9 mouse cellular contexts compared by ENCODE assay signal in genomic region chr8:117260930-117261475, GRCm38 (mm10). TPM values are rescaled to one million over a fixed set of nuclear protein-coding genes. Genes with fewer than 3 reads are reported as not detected.
DNase-seq lines count a peak whose midpoint lies in the region; ATAC-seq lines count a peak whose summit lies in the region.
"Had no signal": no experiment of that assay in that cellular context is flagged by ENCODE, and none has a peak within 500 bp of the region (broad histone marks: within the 10 kb centered on the region; RNA-seq: fewer than 3 reads in every experiment).

No protein-coding gene starts in this region.

- H3K36me3 ChIP-seq in limb, embryonic 15.5 days, result no peaks in the 10 kb centered on the region
- H3K36me3 ChIP-seq in stomach, embryonic 16.5 days (ENCODE audit: control insufficient read depth, insufficient read depth, low read length), result no peaks in the 10 kb centered on the region

- H3K9me3 ChIP-seq in limb, embryonic 15.5 days, result no peaks in the 10 kb centered on the region
- H3K9me3 ChIP-seq in stomach, embryonic 16.5 days (replicated peaks; ENCODE audit: control insufficient read depth, low read length), result no peaks in the 10 kb centered on the region

- H3K27ac ChIP-seq in limb, embryonic 15.5 days, result no peak overlapping the region
- 0 out of 2 replicates have a peak overlapping the region, but pooled peaks have one; percentile 29 for H3K27ac ChIP-seq in stomach, embryonic 16.5 days (ENCODE audit: low read length)

- no peaks in the 10 kb centered on the region for H3K27me3 ChIP-seq in limb, embryonic 15.5 days
- H3K27me3 ChIP-seq in stomach, embryonic 16.5 days (ENCODE audit: control insufficient read depth, insufficient read depth, low read length), result no peaks in the 10 kb centered on the region

- peak; percentile 53 for DNase-seq in embryo, embryonic 10 days (ENCODE audit: low spot score)
- no peak for DNase-seq in embryo, embryonic 9.5 days (ENCODE audit: extremely low spot score)
- peak; percentile 42 for DNase-seq in retina, postnatal 1 day
- DNase-seq in retina, embryonic 14.5 days (ENCODE audit: low spot score), result no peak
- DNase-seq in right cerebral cortex, postnatal 25 days, result no peak
- no peak for DNase-seq in MN1 (ENCODE audit: low spot score)
- DNase-seq: adrenal gland, adult 8-10 months had no signal

- no peak overlapping the region for H3K4me3 ChIP-seq in limb, embryonic 15.5 days
- H3K4me3 ChIP-seq in stomach, embryonic 16.5 days (replicated peaks; ENCODE audit: low read length), result peak overlapping the region; percentile 90

- WGBS in limb, embryonic 15.5 days, result 48% methylated on average over 14 of the region's 14 CpGs
- 39% methylated on average over 14 of the region's 14 CpGs for WGBS in stomach, embryonic 16.5 days

- H3K9ac ChIP-seq in limb, embryonic 15.5 days, result no peak overlapping the region
- H3K9ac ChIP-seq in stomach, embryonic 16.5 days (ENCODE audit: low read length), result peak overlapping the region; percentile 51

- H3K4me1 ChIP-seq in limb, embryonic 15.5 days, result peaks cover 46% of the 10 kb centered on the region
- H3K4me1 ChIP-seq in stomach, embryonic 16.5 days (ENCODE audit: control insufficient read depth, insufficient read depth, low read length), result peaks cover 61% of the 10 kb centered on the region

- ATAC-seq in limb, embryonic 15.5 days (ENCODE audit: insufficient number of reproducible peaks, low FRiP score, low TSS enrichment, low read depth), result no peak
- no peak for ATAC-seq in stomach, embryonic 16.5 days (ENCODE audit: insufficient read depth, low FRiP score)

- peak overlapping the region; percentile 15; the same call in 1 of the 2 replicates for H3K4me2 ChIP-seq in limb, embryonic 15.5 days
- H3K4me2 ChIP-seq in stomach, embryonic 16.5 days (ENCODE audit: low read depth, low read length), result peak overlapping the region; percentile 77

RNA-seq across cellular contexts. Expression of gene Cmip, which starts 4.1 kb away (rescaled TPM):
- polyA plus RNA-seq in limb, embryonic 15.5 days (2015; fragmentation: Nextera tagmentation; extraction: Ambion mirVana), result 18.8 and 20.7 TPM in 2 replicates
- polyA plus RNA-seq in stomach, embryonic 16.5 days (2015; fragmentation: Nextera tagmentation; extraction: Ambion mirVana), result 13.7 and 14.2 TPM in 2 replicates

Comparison
In these comparisons a context has a peak if more than half of its experiments do, and no peak if none do; other contexts are left out.
1. DNase-seq: peak in embryo, embryonic 10 days (single experiment) and retina, postnatal 1 day (single experiment); none in embryo, embryonic 9.5 days (single experiment), retina, embryonic 14.5 days (single experiment), right cerebral cortex, postnatal 25 days (single experiment) and MN1 (single experiment).